Mouse (Mus musculus) erythroblast, embryonic 14.5 days (primary cell): ENCODE measurements around the gene Slc47a2.

Source experiments
- GATA1 ChIP-seq: IDR thresholded peaks from 2 replicates; pipeline ENCODE4 v1.6.1; 2012; ENCODE audit warnings: low read length, inconsistent platforms, mixed read lengths
- TAL1 ChIP-seq: IDR thresholded peaks from 3 replicates; pipeline ENCODE4 v1.6.1; 2012; ENCODE audit warnings: low read length, inconsistent platforms, mixed read lengths

GRCm38 (mm10) chr11:61300716-61301392 lies 41.8 kb downstream of the Slc47a2 start:
- TF ChIP-seq TAL1 (no peak), GATA1 (no peak)
